Mouse (Mus musculus): ENCODE results near the gene Psap.

Psap gene

GRCm38 (mm10) chr10:60295356-60295755 lies 17.9 kb downstream of the Psap start:
- no peak for TF ChIP-seq GATA4 (IDR thresholded peaks at IDR 0.05; ENCODE audit: insufficient replicate concordance, low read length)

DNA sequence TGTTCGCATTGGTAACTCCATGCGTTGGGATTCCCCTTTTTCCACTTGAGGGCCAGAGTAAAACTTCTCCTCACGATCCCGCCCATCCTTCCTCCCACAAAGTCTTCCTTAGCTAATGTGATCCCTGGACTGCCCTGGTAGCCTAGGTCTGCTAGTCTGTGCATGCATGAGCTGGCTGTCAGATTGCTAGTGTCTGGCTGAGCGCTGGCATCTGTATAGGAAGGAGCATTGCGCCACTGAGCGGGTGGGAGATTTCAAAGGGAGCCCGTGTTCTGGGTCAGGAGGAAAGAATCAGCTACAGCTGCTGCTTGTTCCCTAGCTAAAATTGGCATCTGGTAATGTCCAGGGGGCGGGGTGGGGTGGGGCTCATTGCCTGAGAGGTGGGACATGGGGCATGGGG lies 18.6 kb downstream of the Psap start:
- no peak for TF ChIP-seq GATA4 (IDR thresholded peaks at IDR 0.05; ENCODE audit: insufficient replicate concordance, low read length)

- no peak for TF ChIP-seq GATA4 (IDR thresholded peaks at IDR 0.05; ENCODE audit: insufficient replicate concordance, low read length)
Observed at GRCm38 (mm10) chr10:60299636-60300035, 22.2 kb downstream of the Psap start.

- TF ChIP-seq GATA4 (IDR thresholded peaks at IDR 0.05; ENCODE audit: insufficient replicate concordance, low read length), result no peak
Observed at GRCm38 (mm10) chr10:60303419-60303818, 26.0 kb downstream of the Psap start.

- TF ChIP-seq GATA4 (IDR thresholded peaks at IDR 0.05; ENCODE audit: insufficient replicate concordance, low read length), result peak; percentile 42; the same call in 1 of the 2 replicates
Observed at GRCm38 (mm10) chr10:60304854-60305628, 27.6 kb downstream of the Psap start.

DNA sequence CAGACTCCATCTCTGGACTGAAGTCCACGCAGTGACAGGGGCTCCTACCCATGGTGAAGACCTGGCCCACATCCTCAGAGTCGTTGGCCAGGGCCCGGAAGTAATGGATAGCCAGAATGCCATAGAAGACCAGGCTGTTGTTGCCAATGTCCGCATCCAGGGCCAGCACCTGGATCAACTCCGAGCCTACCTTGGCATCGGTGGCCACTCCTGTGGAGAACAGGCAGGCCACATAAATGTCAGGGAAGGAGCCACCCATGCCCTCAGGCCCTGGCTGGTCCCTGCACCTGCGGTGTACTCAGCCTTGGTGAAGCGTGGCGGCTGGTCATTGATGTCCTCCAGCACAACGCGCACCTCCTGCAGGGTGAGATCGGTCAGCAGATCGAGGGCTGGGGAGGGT lies 33.2 kb downstream of the Psap start:
- TF ChIP-seq GATA4 (IDR thresholded peaks at IDR 0.05; ENCODE audit: insufficient replicate concordance, low read length), result no peak

DNA sequence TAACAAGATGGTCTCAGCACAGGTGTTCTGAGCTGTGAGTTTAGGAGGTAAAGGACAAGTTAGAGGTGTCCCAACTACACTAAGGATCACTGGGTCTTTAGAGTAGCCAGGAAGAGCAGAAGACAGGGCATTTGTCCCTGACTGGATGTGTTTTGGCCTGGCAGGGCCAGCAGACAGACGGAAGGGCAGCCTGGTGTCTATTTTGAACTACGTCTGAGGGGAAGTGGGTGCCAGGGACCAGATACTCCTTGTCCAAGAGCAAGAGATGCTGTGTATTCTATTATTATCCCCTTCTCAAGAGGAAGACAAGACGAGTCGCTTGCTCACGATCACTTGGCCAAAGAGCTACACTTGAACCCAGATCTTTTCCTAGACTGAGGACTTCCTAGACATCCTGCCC lies 36.2 kb downstream of the Psap start:
- no peak for TF ChIP-seq GATA4 (IDR thresholded peaks at IDR 0.05; ENCODE audit: insufficient replicate concordance, low read length)

- no peak for TF ChIP-seq GATA4 (IDR thresholded peaks at IDR 0.05; ENCODE audit: insufficient replicate concordance, low read length)
Observed at GRCm38 (mm10) chr10:60316166-60316565, 38.7 kb downstream of the Psap start.

GRCm38 (mm10) chr10:60328963-60329650 lies 51.7 kb downstream of the Psap start:
- no peak for TF ChIP-seq GATA4 (IDR thresholded peaks at IDR 0.05; ENCODE audit: insufficient replicate concordance, low read length)

GRCm38 (mm10) chr10:60334583-60334982 lies 57.2 kb downstream of the Psap start:
- TF ChIP-seq GATA4 (IDR thresholded peaks at IDR 0.05; ENCODE audit: insufficient replicate concordance, low read length), result no peak

- TF ChIP-seq GATA4 (IDR thresholded peaks at IDR 0.05; ENCODE audit: insufficient replicate concordance, low read length), result no peak
Observed at GRCm38 (mm10) chr10:60335021-60335420, 57.6 kb downstream of the Psap start.

DNA sequence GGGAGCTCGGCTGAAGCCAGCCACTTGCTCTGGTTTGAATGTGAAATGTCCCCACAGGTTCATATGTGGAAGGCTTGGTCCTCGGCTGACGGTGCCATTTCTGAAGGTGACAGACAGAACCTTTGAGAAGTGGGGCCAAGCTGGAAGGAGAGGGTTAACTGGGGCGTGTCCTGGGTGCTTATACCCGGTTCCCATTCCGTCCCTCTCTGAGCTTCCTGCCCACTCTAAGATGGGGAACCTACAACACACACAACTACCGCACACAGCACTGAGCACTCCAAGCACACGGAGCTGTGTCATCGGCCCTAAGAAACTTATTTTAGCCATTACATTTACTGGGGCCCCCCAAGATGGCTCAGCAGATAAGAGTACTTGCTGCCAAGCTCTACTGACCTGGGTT lies 64.1 kb downstream of the Psap start:
- no peak for TF ChIP-seq GATA4 (IDR thresholded peaks at IDR 0.05; ENCODE audit: insufficient replicate concordance, low read length)

DNA sequence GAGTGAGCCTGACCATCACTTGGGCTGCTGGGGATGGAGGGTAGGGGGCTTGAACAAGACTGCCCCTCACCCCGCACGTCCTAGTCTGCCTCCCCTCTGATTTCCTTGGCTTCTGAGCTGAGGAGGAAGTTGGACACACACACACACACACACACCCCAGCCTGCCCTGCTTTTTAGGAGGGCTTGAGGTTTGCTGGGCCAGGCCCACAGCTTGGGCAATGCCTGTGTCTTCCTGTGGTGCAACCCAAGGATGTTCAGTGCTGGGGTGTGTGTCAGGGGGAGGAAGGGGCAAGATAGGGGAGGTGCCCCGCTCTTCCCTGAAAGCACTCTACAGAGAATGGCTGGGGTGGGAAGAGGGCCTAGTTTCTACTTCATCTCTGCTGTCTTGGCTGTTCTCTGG lies 66.7 kb downstream of the Psap start:
- no peak for TF ChIP-seq GATA4 (IDR thresholded peaks at IDR 0.05; ENCODE audit: insufficient replicate concordance, low read length)

GRCm38 (mm10) chr10:60346056-60346455 lies 68.6 kb downstream of the Psap start:
- no peak for TF ChIP-seq GATA4 (IDR thresholded peaks at IDR 0.05; ENCODE audit: insufficient replicate concordance, low read length)

DNA sequence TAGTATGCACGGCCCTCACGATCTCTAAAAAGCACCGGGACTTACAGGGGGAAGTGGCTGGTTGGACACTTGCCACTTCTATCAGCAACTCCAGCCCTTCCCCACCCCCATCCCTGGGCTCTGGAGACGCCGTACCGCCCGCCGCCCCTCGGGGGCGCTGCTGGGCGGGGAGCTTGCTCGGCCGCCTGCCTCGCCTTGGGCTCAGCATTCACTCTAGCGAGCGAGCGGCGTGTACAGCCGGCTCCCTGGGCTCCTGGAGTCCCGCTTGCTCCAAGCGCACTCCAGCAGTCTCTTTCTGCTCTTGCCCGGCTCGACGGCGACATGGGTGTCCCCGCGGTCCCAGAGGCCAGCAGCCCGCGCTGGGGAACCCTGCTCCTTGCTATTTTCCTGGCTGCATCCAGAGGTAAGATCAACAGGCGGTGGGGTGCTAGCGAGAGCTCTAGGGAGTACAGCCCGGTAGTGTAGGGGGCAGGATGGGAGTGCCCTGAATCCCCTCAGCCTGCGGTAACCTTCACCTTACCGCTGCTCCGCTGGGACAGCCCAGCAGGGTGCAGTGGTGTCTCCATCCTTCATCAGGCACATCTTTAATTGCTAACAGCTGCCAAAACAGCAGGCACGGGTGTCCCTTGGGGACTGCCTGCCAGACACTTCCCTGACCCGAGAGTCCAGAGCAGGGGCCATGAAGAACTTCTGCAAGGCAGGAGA lies 69.4 kb downstream of the Psap start, which contains the start of gene Vsir:
Gene Vsir (plus strand): TSS at position 151 of the 705 bp plus-strand sequence.
- peak; percentile 67; the same call in 1 of the 2 replicates for TF ChIP-seq GATA4 (IDR thresholded peaks at IDR 0.05; ENCODE audit: insufficient replicate concordance, low read length)
